Mouse (Mus musculus): ENCODE measurements at regions not wholly inside any gene's neighbourhood (a gene's known extent, or its start where the extent isn't known, plus 50 kb on each side); places are given as distances from the start of the nearest gene placed in this dataset.

GRCm38 (mm10) chr10:109561094-109561493 is 550.3 kb upstream of the Syt1 start:
- 5% methylated on average over 1 of the region's 1 CpGs for WGBS
- no peak overlapping the region for H3K27ac ChIP-seq (ENCODE audit: low read depth, low read length)
- no peak overlapping the region for H3K4me3 ChIP-seq (ENCODE audit: low read depth, low read length)
- no peaks in the 10 kb centered on the region for H3K4me1 ChIP-seq (ENCODE audit: insufficient read depth)
- H3K4me2 ChIP-seq (ENCODE audit: low read depth), result no peak overlapping the region
- H3K9ac ChIP-seq, result no peak overlapping the region
- no peaks in the 10 kb centered on the region for H3K9me3 ChIP-seq (ENCODE audit: low read length)
- TF ChIP-seq CTCF (IDR thresholded peaks at IDR 0.05; ENCODE audit: low read depth), result no peak
- no peaks in the 10 kb centered on the region for H3K36me3 ChIP-seq (ENCODE audit: insufficient read depth)
- peak; percentile 9 for DNase-seq
- 0 out of 2 replicates have a peak, but pooled peaks have one; percentile 27 for ATAC-seq
- H3K27me3 ChIP-seq (ENCODE audit: insufficient read depth, low read length), result no peaks in the 10 kb centered on the region

GRCm38 (mm10) chr10:109543301-109543700 is 532.5 kb upstream of the Syt1 start:
- Histone ChIP-seq H3K9me3 (ENCODE audit: low read length) (no peaks in the 10 kb centered on the region), H3K27me3 (ENCODE audit: insufficient read depth, low read length) (no peaks in the 10 kb centered on the region), H3K4me1 (ENCODE audit: insufficient read depth) (no peaks in the 10 kb centered on the region), H3K27ac (ENCODE audit: low read depth, low read length) (no peak overlapping the region), H3K36me3 (ENCODE audit: insufficient read depth) (no peaks in the 10 kb centered on the region), H3K4me3 (ENCODE audit: low read depth, low read length) (no peak overlapping the region), H3K4me2 (ENCODE audit: low read depth) (no peak overlapping the region), H3K9ac (no peak overlapping the region)
- 43% methylated on average over 1 of the region's 1 CpGs for WGBS
- no peak for DNase-seq
- ATAC-seq, result no peak
- no peak for TF ChIP-seq CTCF (IDR thresholded peaks at IDR 0.05; ENCODE audit: low read depth)

- TF ChIP-seq CTCF (IDR thresholded peaks at IDR 0.05; ENCODE audit: low read depth), result no peak
- H3K27ac ChIP-seq (ENCODE audit: low read depth, low read length), result no peak overlapping the region
- no peaks in the 10 kb centered on the region for H3K4me1 ChIP-seq (ENCODE audit: insufficient read depth)
- H3K4me2 ChIP-seq (ENCODE audit: low read depth), result no peak overlapping the region
- WGBS, result 91% methylated on average over 2 of the region's 2 CpGs
- H3K36me3 ChIP-seq (ENCODE audit: insufficient read depth), result no peaks in the 10 kb centered on the region
- no peaks in the 10 kb centered on the region for H3K27me3 ChIP-seq (ENCODE audit: insufficient read depth, low read length)
- H3K9ac ChIP-seq, result no peak overlapping the region
- DNase-seq, result no peak
- H3K9me3 ChIP-seq (ENCODE audit: low read length), result no peaks in the 10 kb centered on the region
- H3K4me3 ChIP-seq (ENCODE audit: low read depth, low read length), result no peak overlapping the region
- no peak for ATAC-seq
These were observed 529.4 kb upstream of the Syt1 start for GRCm38 (mm10) chr10:109540229-109540628.

GRCm38 (mm10) chr10:109528096-109528495 is 517.3 kb upstream of the Syt1 start:
- Histone ChIP-seq H3K27me3 (ENCODE audit: insufficient read depth, low read length) (no peaks in the 10 kb centered on the region; the same call in 1 of the 2 replicates), H3K9ac (no peak overlapping the region), H3K27ac (ENCODE audit: low read depth, low read length) (no peak overlapping the region), H3K4me3 (ENCODE audit: low read depth, low read length) (no peak overlapping the region), H3K4me1 (ENCODE audit: insufficient read depth) (no peaks in the 10 kb centered on the region), H3K36me3 (ENCODE audit: insufficient read depth) (no peaks in the 10 kb centered on the region), H3K4me2 (ENCODE audit: low read depth) (no peak overlapping the region), H3K9me3 (ENCODE audit: low read length) (no peaks in the 10 kb centered on the region)
- WGBS, result 81% methylated on average over 2 of the region's 2 CpGs
- TF ChIP-seq CTCF (IDR thresholded peaks at IDR 0.05; ENCODE audit: low read depth), result no peak
- ATAC-seq (no peak), DNase-seq (no peak)

GRCm38 (mm10) chr10:109521681-109522080 is 510.9 kb upstream of the Syt1 start:
- DNase-seq (no peak), ATAC-seq (no peak)
- H3K36me3 ChIP-seq (ENCODE audit: insufficient read depth), result no peaks in the 10 kb centered on the region
- no peak for TF ChIP-seq CTCF (IDR thresholded peaks at IDR 0.05; ENCODE audit: low read depth)
- no peaks in the 10 kb centered on the region for H3K4me1 ChIP-seq (ENCODE audit: insufficient read depth)
- WGBS, result 24% methylated on average over 2 of the region's 2 CpGs
- no peak overlapping the region for H3K4me3 ChIP-seq (ENCODE audit: low read depth, low read length)
- no peak overlapping the region for H3K4me2 ChIP-seq (ENCODE audit: low read depth)
- no peaks in the 10 kb centered on the region for H3K9me3 ChIP-seq (ENCODE audit: low read length)
- no peaks in the 10 kb centered on the region; the same call in 1 of the 2 replicates for H3K27me3 ChIP-seq (ENCODE audit: insufficient read depth, low read length)
- H3K9ac ChIP-seq, result no peak overlapping the region
- H3K27ac ChIP-seq (ENCODE audit: low read depth, low read length), result no peak overlapping the region

GRCm38 (mm10) chr10:109517664-109518063 is 506.9 kb upstream of the Syt1 start:
- H3K27me3 ChIP-seq (ENCODE audit: insufficient read depth, low read length), result no peaks in the 10 kb centered on the region
- no peak overlapping the region for H3K4me3 ChIP-seq (ENCODE audit: low read depth, low read length)
- no peak for TF ChIP-seq CTCF (IDR thresholded peaks at IDR 0.05; ENCODE audit: low read depth)
- ATAC-seq (no peak), DNase-seq (no peak)
- no peak overlapping the region for H3K4me2 ChIP-seq (ENCODE audit: low read depth)
- H3K9me3 ChIP-seq (ENCODE audit: low read length), result no peaks in the 10 kb centered on the region
- H3K4me1 ChIP-seq (ENCODE audit: insufficient read depth), result no peaks in the 10 kb centered on the region
- H3K27ac ChIP-seq (ENCODE audit: low read depth, low read length), result no peak overlapping the region
- H3K9ac ChIP-seq, result no peak overlapping the region
- no peaks in the 10 kb centered on the region for H3K36me3 ChIP-seq (ENCODE audit: insufficient read depth)
- WGBS, result 75% methylated on average over 1 of the region's 1 CpGs

GRCm38 (mm10) chr10:109515225-109515624 is 504.4 kb upstream of the Syt1 start:
- no peaks in the 10 kb centered on the region for H3K9me3 ChIP-seq (ENCODE audit: low read length)
- no peak overlapping the region for H3K4me2 ChIP-seq (ENCODE audit: low read depth)
- no peaks in the 10 kb centered on the region for H3K27me3 ChIP-seq (ENCODE audit: insufficient read depth, low read length)
- ATAC-seq (no peak), DNase-seq (no peak)
- no peak for TF ChIP-seq CTCF (IDR thresholded peaks at IDR 0.05; ENCODE audit: low read depth)
- no peak overlapping the region for H3K9ac ChIP-seq
- no peak overlapping the region for H3K4me3 ChIP-seq (ENCODE audit: low read depth, low read length)
- WGBS, result 95% methylated on average over 3 of the region's 3 CpGs
- H3K4me1 ChIP-seq (ENCODE audit: insufficient read depth), result no peaks in the 10 kb centered on the region
- no peak overlapping the region for H3K27ac ChIP-seq (ENCODE audit: low read depth, low read length)
- H3K36me3 ChIP-seq (ENCODE audit: insufficient read depth), result no peaks in the 10 kb centered on the region

All from forebrain, postnatal 0 days (tissue).